Mouse (Mus musculus) neural tube, embryonic 11.5 days (tissue): ENCODE data around the gene Ehd1. TPM values are rescaled to one million over a fixed set of nuclear protein-coding genes. Genes with fewer than 3 reads are reported as not detected.
A peak's percentile ranks its signal among the peaks of the same experiment; 100 is the strongest.
"Not testable (repeated sequence)": the region's sequence is repeated elsewhere in the genome, so short reads cannot be mapped to it uniquely, and the experiment has no call there.

Source experiments
- ATAC-seq: fragments of 200-750 bp; cut with Nextera tagmentation; 2 replicates; pipeline ENCODE4 v1.8.0; 2017; ENCODE audit warnings: moderate number of reproducible peaks, mild to moderate bottlenecking, moderate TSS enrichment, moderate library complexity; ENCODE audit not compliant: insufficient read depth, low FRiP score, low TSS enrichment
- DNase-seq: peaks from one replicate; pipeline ENCODE4 v3.0.0-alpha.2; 2015; ENCODE audit warnings: low spot score
- H3K27ac ChIP-seq: fragments of 300-500 bp; sonication (generic); 2 replicates; pipeline ENCODE4 v1.5.1; 2014; ENCODE audit warnings: low read depth, mild to moderate bottlenecking, low read length
- H3K27me3 ChIP-seq: fragments of 300-500 bp; sonication (generic); 2 replicates; pipeline ENCODE4 v1.6.1; 2014; ENCODE audit warnings: mild to moderate bottlenecking, low read length, mixed read lengths; ENCODE audit not compliant: control insufficient read depth, insufficient read depth
- H3K36me3 ChIP-seq: fragments of 300-500 bp; sonication (generic); 2 replicates; pipeline ENCODE4 v1.6.1; 2014; ENCODE audit warnings: mild to moderate bottlenecking, low read length, moderate library complexity, mixed read lengths; ENCODE audit not compliant: control insufficient read depth, insufficient read depth
- H3K4me1 ChIP-seq: fragments of 300-500 bp; sonication (generic); 2 replicates; pipeline ENCODE4 v1.6.1; 2014; ENCODE audit warnings: low read length, mixed read lengths; ENCODE audit not compliant: control insufficient read depth, insufficient read depth
- H3K4me2 ChIP-seq: fragments of 300-500 bp; sonication (generic); 2 replicates; pipeline ENCODE4 v1.6.1; 2014; ENCODE audit warnings: low read depth, mild to moderate bottlenecking, moderate library complexity
- H3K4me3 ChIP-seq: fragments of 300-500 bp; sonication (generic); 2 replicates; pipeline ENCODE4 v1.5.1; 2014; ENCODE audit warnings: low read depth, low read length
- H3K9ac ChIP-seq: fragments of 300-500 bp; sonication (generic); 2 replicates; pipeline ENCODE4 v1.6.1; 2014; ENCODE audit warnings: mild to moderate bottlenecking, low read length
- H3K9me3 ChIP-seq: fragments of 300-500 bp; sonication (generic); 2 replicates; pipeline ENCODE4 v1.6.1; 2016; ENCODE audit warnings: low read length; ENCODE audit not compliant: control insufficient read depth
- WGBS: fragments of 180-500 bp; shearing (Covaris S2); extraction: QIAGEN DNeasy Blood & Tissue Kit; methylation state at CpG from one replicate; pipeline ENCODE4 v1.1.7; 2014; 5-methylcytosine and 5-hydroxymethylcytosine counted together
- polyA plus RNA-seq: library from polyadenylated mRNA; unstranded; fragments of >200 nt; fragmentation: Nextera tagmentation; extraction: Ambion mirVana; gene quantifications from 2 replicates; pipeline ENCODE4 v1.2.1, GENCODE M21; 2014

Ehd1 gene
- polyA plus RNA-seq, 1 experiment from 2014 or later: 82.2 TPM

DNA sequence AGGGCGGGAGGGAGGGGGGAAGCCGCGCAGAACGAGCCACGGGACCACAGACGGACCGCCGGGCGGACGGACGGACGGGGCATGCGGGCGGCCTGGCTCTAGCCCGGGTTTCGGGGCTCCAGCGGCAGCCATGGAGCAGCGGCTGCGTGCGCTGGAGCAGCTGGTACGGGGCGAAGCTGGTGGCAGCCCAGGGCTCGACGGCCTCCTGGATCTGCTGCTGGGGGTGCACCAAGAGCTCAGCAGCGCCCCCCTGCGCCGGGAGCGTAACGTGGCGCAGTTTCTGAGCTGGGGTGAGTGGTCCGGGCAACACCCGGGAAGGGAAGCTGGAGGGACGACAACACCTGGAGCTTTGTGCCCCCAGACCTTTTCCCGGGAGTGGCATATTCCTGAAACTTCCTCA, 30.1 kb downstream of the Ehd1 start:
- Histone ChIP-seq H3K4me2 (peak overlapping the region; percentile 49), H3K4me3 (peak overlapping the region; percentile 57), H3K27ac (no peak overlapping the region), H3K36me3 (no peaks in the 10 kb centered on the region), H3K27me3 (no peaks in the 10 kb centered on the region), H3K9me3 (no peaks in the 10 kb centered on the region), H3K4me1 (no peaks in the 10 kb centered on the region), H3K9ac (peak overlapping the region; percentile 41; the same call in 1 of the 2 replicates)
- ATAC-seq (peak; percentile 39; the same call in 1 of the 2 replicates), DNase-seq (peak; percentile 86)
- WGBS: 0% methylated on average over 30 of the region's 34 CpGs

DNA sequence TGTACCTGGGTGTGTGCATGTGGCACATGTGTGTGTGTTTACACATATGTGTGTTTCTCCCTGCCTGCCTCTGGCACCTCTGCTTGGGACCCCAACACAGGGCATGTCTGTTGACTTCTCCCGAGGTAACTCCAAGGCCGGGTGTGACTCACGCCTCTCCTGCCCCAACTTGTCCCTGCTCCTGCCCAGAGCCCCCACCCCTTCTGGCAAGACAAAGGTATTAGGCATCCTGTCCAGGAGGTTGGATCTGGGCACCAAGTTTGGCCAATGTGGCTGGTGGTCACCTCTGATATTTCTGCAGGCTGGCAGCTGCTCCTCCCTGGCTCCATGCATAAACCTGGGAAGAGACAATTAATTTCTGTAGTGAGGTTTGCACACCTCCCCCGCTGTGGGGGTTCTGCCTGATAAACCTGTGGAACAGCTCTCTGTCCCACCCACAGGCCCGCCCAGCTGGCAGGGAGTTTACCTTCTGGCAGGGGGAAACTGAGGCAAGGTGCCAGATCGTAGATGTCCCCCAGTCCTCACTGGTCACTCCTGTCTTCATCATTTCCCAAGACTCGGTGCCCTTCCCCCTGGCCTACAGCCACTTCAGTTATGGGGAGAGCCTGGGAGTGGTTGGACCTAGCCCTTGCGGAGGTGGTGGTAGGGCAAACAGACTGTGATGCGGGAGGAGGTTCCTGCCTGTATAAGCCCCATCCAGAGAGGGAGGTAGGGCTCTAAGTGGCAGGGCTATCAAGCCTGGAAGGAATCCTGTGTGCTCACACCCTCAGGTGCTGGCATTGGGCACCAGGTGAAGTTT, 31.4 kb downstream of the Ehd1 start:
- H3K27me3 ChIP-seq: no peaks in the 10 kb centered on the region
- H3K9ac ChIP-seq: no peak overlapping the region
- DNase-seq (no peak), ATAC-seq (no peak)
- H3K4me3 ChIP-seq: no peak overlapping the region
- H3K4me2 ChIP-seq: no peak overlapping the region
- no peaks in the 10 kb centered on the region for H3K36me3 ChIP-seq
- H3K27ac ChIP-seq: no peak overlapping the region
- 93% methylated on average over 9 of the region's 9 CpGs for WGBS
- no peaks in the 10 kb centered on the region for H3K9me3 ChIP-seq
- no peaks in the 10 kb centered on the region for H3K4me1 ChIP-seq

DNA sequence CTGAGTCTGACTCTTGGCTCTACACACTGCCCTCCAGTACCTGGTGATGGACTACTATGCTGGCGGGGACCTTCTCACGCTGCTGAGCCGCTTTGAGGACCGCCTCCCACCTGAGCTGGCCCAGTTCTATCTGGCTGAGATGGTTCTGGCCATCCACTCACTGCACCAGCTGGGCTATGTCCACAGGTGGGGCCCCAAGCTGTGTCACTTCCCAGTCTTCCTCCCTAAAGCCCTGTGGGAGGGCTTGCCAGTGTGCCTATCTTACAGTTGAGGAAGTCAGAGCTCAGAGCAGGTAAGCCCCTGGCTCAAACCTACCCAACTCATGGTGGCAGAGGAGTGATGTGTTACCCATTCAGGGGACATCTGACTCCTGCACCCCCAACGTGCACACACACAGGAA, 33.7 kb downstream of the Ehd1 start:
- Histone ChIP-seq H3K27ac (no peak overlapping the region), H3K9me3 (no peaks in the 10 kb centered on the region), H3K4me1 (no peaks in the 10 kb centered on the region), H3K4me2 (no peak overlapping the region), H3K9ac (no peak overlapping the region), H3K27me3 (no peaks in the 10 kb centered on the region), H3K36me3 (no peaks in the 10 kb centered on the region; the same call in 1 of the 2 replicates), H3K4me3 (no peak overlapping the region)
- no peak for ATAC-seq
- 88% methylated on average over 5 of the region's 5 CpGs for WGBS
- DNase-seq: no peak

DNA sequence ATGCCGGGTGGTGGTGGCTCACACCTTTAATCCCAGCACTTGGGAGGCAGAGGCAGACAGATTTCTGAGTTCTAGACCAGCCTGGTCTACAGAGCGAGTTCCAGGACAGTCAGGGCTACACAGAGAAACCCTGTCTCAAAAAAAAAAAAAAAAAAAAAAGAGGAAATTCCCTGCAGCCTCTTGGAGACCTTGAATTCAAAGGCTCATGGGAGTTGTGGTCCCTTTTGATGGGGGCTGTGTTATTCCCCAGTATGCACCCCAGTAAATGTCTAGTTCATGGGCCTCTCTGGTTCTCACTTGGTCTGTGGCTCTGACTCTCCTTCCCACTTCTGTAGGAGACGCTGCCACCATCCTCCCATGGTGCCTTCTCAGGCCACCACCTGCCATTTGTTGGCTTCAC, 35.3 kb downstream of the Ehd1 start:
- not testable (repeated sequence) for ATAC-seq, H3K27ac ChIP-seq, H3K36me3 ChIP-seq, H3K9me3 ChIP-seq, H3K4me1 ChIP-seq, H3K4me2 ChIP-seq, H3K9ac ChIP-seq, H3K27me3 ChIP-seq, DNase-seq, H3K4me3 ChIP-seq
- 92% methylated on average over 3 of the region's 3 CpGs for WGBS

DNA sequence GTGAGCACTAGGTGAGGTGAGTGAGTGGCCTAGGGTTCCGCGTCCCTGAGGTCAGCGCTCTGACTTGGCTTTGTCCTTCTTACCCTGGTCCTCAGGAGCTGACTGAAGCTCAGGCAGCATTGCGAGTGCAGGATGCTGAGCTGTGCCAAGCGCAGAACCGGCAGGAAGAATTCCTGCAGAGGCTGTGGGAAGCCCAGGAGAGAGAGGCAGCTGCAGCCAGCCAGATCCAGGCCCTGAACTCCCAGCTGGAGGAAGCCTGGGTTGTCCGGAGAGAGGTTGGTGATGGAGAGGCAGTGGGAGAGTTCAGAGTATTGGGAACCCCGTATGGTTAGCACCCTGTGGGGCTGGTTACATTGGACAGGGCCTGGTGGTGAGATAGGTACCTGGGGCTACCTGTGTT, 37.3 kb downstream of the Ehd1 start:
- WGBS: 91% methylated on average over 8 of the region's 8 CpGs
- H3K36me3 ChIP-seq: no peaks in the 10 kb centered on the region; the same call in none of the 2 replicates
- no peak overlapping the region for H3K4me3 ChIP-seq
- H3K27me3 ChIP-seq: no peaks in the 10 kb centered on the region
- no peak overlapping the region for H3K27ac ChIP-seq
- H3K4me1 ChIP-seq: no peaks in the 10 kb centered on the region
- ATAC-seq (no peak), DNase-seq (no peak)
- H3K9ac ChIP-seq: no peak overlapping the region
- no peaks in the 10 kb centered on the region for H3K9me3 ChIP-seq
- no peak overlapping the region for H3K4me2 ChIP-seq

DNA sequence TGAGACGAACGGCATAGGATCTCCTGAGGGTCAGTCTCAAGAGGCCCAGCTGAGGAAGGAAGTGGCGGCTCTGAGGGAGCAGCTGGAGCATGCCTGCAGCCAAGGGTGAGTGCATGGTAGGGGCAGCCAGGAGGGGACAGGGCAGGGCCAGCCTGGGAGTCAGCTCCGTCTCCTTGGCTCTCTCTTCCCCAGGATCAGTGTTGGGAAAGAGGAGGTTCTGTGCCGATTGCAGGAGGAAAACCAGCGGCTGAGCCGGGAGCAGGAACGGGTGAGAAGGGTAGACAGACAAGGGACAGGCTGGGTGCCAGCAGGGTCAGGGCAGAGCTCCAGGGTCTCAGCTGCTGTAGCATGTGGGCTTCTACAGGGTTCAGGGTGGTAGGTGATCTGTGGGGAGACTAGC, 38.0 kb downstream of the Ehd1 start:
- 86% methylated on average over 8 of the region's 8 CpGs for WGBS
- Histone ChIP-seq H3K9me3 (no peaks in the 10 kb centered on the region), H3K4me3 (no peak overlapping the region), H3K27ac (no peak overlapping the region), H3K9ac (no peak overlapping the region), H3K4me1 (no peaks in the 10 kb centered on the region), H3K36me3 (no peaks in the 10 kb centered on the region; the same call in none of the 2 replicates), H3K27me3 (no peaks in the 10 kb centered on the region), H3K4me2 (no peak overlapping the region)
- ATAC-seq (no peak), DNase-seq (no peak)

DNA sequence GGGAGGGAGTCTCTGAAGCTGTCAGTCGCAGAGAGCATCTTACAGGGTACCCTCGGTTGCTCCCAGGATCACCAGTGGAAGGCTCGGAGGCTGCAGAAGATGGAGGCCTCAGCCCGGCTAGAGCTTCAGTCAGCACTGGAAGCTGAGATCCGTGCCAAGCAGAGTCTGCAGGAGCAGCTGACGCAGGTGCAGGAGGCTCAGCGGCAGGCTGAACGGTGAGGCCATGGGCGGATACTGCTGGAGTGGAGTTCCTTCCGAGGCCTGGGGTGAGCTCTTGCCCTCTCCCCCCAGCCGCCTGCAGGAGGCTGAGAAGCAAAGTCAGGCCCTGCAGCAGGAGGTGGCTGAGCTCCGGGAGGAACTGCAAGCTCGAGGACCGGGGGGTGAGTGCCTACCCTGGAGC, 39.0 kb downstream of the Ehd1 start:
- no peaks in the 10 kb centered on the region for H3K9me3 ChIP-seq
- H3K4me2 ChIP-seq: no peak overlapping the region
- no peaks in the 10 kb centered on the region for H3K27me3 ChIP-seq
- H3K4me1 ChIP-seq: no peaks in the 10 kb centered on the region
- ATAC-seq (no peak), DNase-seq (no peak)
- no peak overlapping the region for H3K4me3 ChIP-seq
- H3K36me3 ChIP-seq: no peaks in the 10 kb centered on the region; the same call in none of the 2 replicates
- H3K27ac ChIP-seq: no peak overlapping the region
- no peak overlapping the region for H3K9ac ChIP-seq
- WGBS: 80% methylated on average over 14 of the region's 14 CpGs

DNA sequence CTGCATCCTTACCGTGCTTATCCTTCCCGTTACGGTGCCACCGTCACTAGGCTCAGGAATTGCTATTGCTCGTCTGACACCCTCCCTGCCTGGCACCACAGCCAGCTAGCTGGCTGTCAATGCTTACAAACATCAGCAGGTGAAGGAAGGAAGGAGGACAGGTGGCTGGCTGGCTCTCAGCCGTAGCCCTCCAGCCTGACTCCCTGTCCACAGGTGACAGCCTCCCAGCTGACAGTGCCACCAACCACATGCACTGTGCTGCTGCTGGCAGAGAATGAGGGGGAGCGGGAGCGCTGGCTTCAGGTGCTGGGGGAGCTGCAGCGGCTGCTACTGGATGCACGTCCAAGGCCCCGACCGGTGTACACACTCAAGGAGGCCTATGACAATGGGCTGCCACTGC, 41.6 kb downstream of the Ehd1 start:
- no peak overlapping the region for H3K27ac ChIP-seq
- ATAC-seq: no peak
- H3K9me3 ChIP-seq: no peaks in the 10 kb centered on the region
- H3K27me3 ChIP-seq: no peaks in the 10 kb centered on the region
- no peak overlapping the region for H3K4me2 ChIP-seq
- no peak for DNase-seq
- H3K4me1 ChIP-seq: no peaks in the 10 kb centered on the region
- H3K36me3 ChIP-seq: no peaks in the 10 kb centered on the region; the same call in none of the 2 replicates
- WGBS: 92% methylated on average over 12 of the region's 12 CpGs
- H3K4me3 ChIP-seq: no peak overlapping the region
- H3K9ac ChIP-seq: no peak overlapping the region

DNA sequence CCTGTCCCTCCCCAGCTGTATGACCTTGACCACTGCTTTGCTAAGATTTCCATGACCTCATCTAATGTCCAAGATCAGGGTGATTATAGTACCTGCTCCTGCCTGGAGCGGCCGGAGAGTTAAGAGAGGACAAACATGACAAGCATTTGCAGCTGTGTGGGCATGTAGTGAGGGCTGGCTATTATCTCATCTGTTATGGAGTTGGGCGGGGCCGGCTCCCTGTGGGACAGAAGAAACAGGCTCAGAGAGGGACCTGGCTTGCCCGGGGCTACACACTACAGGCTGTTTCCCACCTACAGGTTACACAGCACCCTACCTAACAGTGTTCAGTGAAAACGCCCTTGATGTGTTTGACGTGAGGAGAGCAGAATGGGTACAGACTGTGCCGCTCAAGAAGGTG, 44.8 kb downstream of the Ehd1 start:
- no peak overlapping the region for H3K4me2 ChIP-seq
- H3K27me3 ChIP-seq: no peaks in the 10 kb centered on the region
- no peak overlapping the region for H3K9ac ChIP-seq
- no peaks in the 10 kb centered on the region for H3K9me3 ChIP-seq
- H3K4me1 ChIP-seq: no peaks in the 10 kb centered on the region
- WGBS: 89% methylated on average over 8 of the region's 8 CpGs
- no peak for ATAC-seq
- H3K4me3 ChIP-seq: no peak overlapping the region
- no peak for DNase-seq
- H3K36me3 ChIP-seq: no peaks in the 10 kb centered on the region; the same call in 1 of the 2 replicates
- no peak overlapping the region for H3K27ac ChIP-seq
